Mouse (Mus musculus) bone marrow macrophage, adult 2 months (primary cell): ENCODE data around the gene Tsen54.

ENCODE experiments used
- CTCF ChIP-seq: IDR thresholded peaks from 2 replicates; pipeline ENCODE4 v1.5.1; 2012; ENCODE audit warnings: low read depth, mild to moderate bottlenecking, low read length, moderate library complexity
- POLR2A ChIP-seq: IDR thresholded peaks from 2 replicates; pipeline ENCODE4 v1.6.1; 2012; ENCODE audit warnings: mild to moderate bottlenecking, low read depth, low read length, borderline replicate concordance

DNA sequence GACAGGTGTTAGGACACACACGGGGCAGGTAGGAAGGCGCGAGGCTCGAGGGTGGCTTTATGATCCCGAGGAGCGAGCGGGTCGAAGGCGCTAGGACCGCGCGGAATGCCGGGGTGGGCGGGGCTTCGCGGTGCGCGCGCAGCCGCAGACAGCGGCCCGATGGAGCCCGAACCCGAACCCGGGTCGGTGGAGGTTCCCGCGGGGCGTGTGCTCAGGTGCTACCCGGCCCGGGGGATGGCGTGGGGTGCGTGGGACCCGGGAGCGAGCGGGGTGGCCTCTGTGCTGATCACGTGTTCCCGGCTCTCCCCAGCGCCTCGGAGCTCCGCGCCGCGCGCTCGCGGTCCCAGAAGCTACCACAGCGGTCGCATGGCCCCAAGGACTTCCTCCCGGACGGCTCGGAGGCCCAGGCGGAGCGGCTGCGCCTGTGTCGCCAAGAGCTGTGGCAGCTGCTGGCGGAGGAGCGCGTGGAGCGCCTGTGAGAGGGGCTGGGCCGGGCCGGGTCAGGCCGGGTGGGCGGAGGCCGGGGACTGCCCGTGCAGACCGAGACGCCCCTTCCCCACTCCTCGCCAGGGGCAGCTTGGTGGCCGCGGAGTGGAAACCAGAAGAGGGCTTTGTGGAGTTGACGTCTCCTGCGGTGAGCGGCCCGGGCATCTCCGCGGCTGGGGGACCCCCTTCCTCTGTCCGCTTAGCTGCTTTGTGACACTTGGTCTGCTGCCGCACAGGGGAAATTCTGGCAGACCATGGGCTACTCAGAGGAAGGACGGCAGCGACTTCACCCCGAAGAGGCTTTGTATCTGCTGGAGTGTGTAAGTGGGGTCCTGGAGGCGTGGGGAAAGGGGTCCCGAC lies at the start of gene Tsen54:
- TF ChIP-seq CTCF (no peak), POLR2A (no peak)
